Mouse (Mus musculus) adrenal gland, adult 2 months (tissue): ENCODE measurements around the gene Arhgap8. TPM values are rescaled to one million over a fixed set of nuclear protein-coding genes. Genes with fewer than 3 reads are reported as not detected.
"Not testable (repeated sequence)": the region's sequence is repeated elsewhere in the genome, so short reads cannot be mapped to it uniquely, and the experiment has no call there.

ENCODE experiments used
- DNase-seq: peaks from one replicate; pipeline ENCODE4 v3.0.0; 2021
- polyA plus RNA-seq: library from polyadenylated mRNA; depleted of rRNA; stranded (reverse); fragments of >200 nt; gene quantifications from 2 replicates; pipeline ENCODE4 v1.2.3, GENCODE M21; 2012
- total RNA-seq, 2 experiments: library from RNA; stranded (reverse); gene quantifications; 2 replicates each; pipeline ENCODE4 v1.2.3; 2021

Arhgap8 gene
- total and polyA plus RNA-seq, 3 experiments: 0.43 to 1.00 (median 0.93) TPM

- no peak for DNase-seq
Observed at GRCm38 (mm10) chr15:84736346-84736993, 16.6 kb downstream of the Arhgap8 start.

GRCm38 (mm10) chr15:84736994-84737346 lies 17.1 kb downstream of the Arhgap8 start:
- DNase-seq: no peak

GRCm38 (mm10) chr15:84738246-84738645 lies 18.4 kb downstream of the Arhgap8 start:
- DNase-seq: no peak

GRCm38 (mm10) chr15:84741573-84741972 lies 21.7 kb downstream of the Arhgap8 start:
- DNase-seq: no peak

GRCm38 (mm10) chr15:84743347-84743746 lies 23.5 kb downstream of the Arhgap8 start:
- DNase-seq: no peak

- DNase-seq: no peak
Observed at GRCm38 (mm10) chr15:84744308-84744707, 24.5 kb downstream of the Arhgap8 start.

- no peak for DNase-seq
Observed at GRCm38 (mm10) chr15:84745831-84746230, 26.0 kb downstream of the Arhgap8 start.

- peak; percentile 79 for DNase-seq
Observed at GRCm38 (mm10) chr15:84754987-84755386, 35.1 kb downstream of the Arhgap8 start.

- DNase-seq: no peak
Observed at GRCm38 (mm10) chr15:84756426-84756825, 36.6 kb downstream of the Arhgap8 start.

GRCm38 (mm10) chr15:84758493-84758892 lies 38.6 kb downstream of the Arhgap8 start:
- DNase-seq: no peak

- DNase-seq: no peak
Observed at GRCm38 (mm10) chr15:84762712-84763422, 43.0 kb downstream of the Arhgap8 start.

GRCm38 (mm10) chr15:84763423-84763812 lies 43.6 kb downstream of the Arhgap8 start:
- no peak for DNase-seq

GRCm38 (mm10) chr15:84766621-84767020 lies 46.8 kb downstream of the Arhgap8 start:
- DNase-seq: peak; percentile 41

GRCm38 (mm10) chr15:84768531-84768930 lies 48.7 kb downstream of the Arhgap8 start:
- not testable (repeated sequence) for DNase-seq

- DNase-seq: no peak
Observed at GRCm38 (mm10) chr15:84769641-84770341, 49.9 kb downstream of the Arhgap8 start.

- DNase-seq: peak; percentile 74
Observed at GRCm38 (mm10) chr15:84772191-84773111, 52.6 kb downstream of the Arhgap8 start.

GRCm38 (mm10) chr15:84775421-84776174 lies 55.7 kb downstream of the Arhgap8 start:
- no peak for DNase-seq

GRCm38 (mm10) chr15:84778587-84778986 lies 58.7 kb downstream of the Arhgap8 start:
- no peak for DNase-seq

- DNase-seq: no peak
Observed at GRCm38 (mm10) chr15:84784812-84785211, 65.0 kb downstream of the Arhgap8 start.

GRCm38 (mm10) chr15:84787161-84787560 lies 67.3 kb downstream of the Arhgap8 start:
- no peak for DNase-seq

GRCm38 (mm10) chr15:84793649-84794048 lies 73.8 kb downstream of the Arhgap8 start:
- DNase-seq: no peak
